Mouse (Mus musculus): ENCODE measurements around the gene Polr3h. TPM values are rescaled to one million over a fixed set of nuclear protein-coding genes. Genes with fewer than 3 reads are reported as not detected.

Polr3h gene
- total and polyA plus RNA-seq, 3 experiments = 40.5 to 224 (median 59.3) TPM

GRCm38 (mm10) chr15:81847861-81848260 lies 78.2 kb downstream of the Polr3h start:
- Histone ChIP-seq H3K9ac (ENCODE audit: insufficient read depth, low read depth) (no peak overlapping the region), H3K79me2 (replicated peaks; ENCODE audit: control insufficient read depth, extremely low read depth, insufficient read depth, poor library complexity, severe bottlenecking) (peaks cover 8% of the 10 kb centered on the region)

DNA sequence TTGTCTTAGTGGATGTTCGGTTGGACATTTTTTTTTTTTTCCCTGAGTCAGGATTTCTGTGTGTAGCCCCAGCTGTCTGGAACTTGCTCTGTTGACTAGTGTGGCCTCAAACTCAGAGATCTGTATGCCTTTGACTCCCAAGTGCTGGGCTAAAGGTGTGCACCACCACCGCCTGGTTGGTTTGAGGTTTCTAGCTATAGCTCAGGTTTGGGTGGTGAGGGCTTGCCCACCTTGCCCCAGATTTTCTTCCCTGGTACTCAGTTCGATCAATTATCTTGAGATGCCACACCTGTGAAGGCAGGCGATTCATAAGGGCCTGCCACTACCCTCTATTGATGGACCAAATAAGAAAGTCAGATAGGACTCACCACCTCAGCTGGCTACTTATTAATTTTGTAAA lies 78.9 kb downstream of the Polr3h start:
- peaks cover 37 to 56% of the 10 kb centered on the region in 2 experiments for H3K36me3 ChIP-seq (replicated peaks in 1 of 2; ENCODE audit: control insufficient read depth in 1 of 2, insufficient read depth in 1 of 2, low read length in 1 of 2)
- H3K4me3 ChIP-seq (replicated peaks in 1 of 3; ENCODE audit: low read depth in 2 of 3, low read length in 2 of 3, poor library complexity in 1 of 3) = no peak overlapping the region
- TF ChIP-seq JUN (IDR thresholded peaks at IDR 0.05; ENCODE audit: insufficient read depth, low read depth, low read length) (no peak), CTCF (conservative IDR thresholded peaks at IDR 0.05 in 1 of 2, IDR thresholded peaks at IDR 0.05 in 1 of 2; ENCODE audit: low read depth in 2 of 2, low read length in 2 of 2) (no peak)
- H3K9me3 ChIP-seq (replicated peaks; ENCODE audit: low read length) = no peaks in the 10 kb centered on the region
- DNase-seq (ENCODE audit: extremely low read depth) = no peak
- in situ Hi-C loops (cut with MboI; ENCODE audit: low pct_ligation_motif_present, low pct_unique_long_range_greater_than_20kb, low sequenced_read_pairs) = no loop called here
- no peak overlapping the region for H3K4me2 ChIP-seq (ENCODE audit: insufficient read depth, low read depth, poor library complexity, severe bottlenecking)
- H3K9ac ChIP-seq (ENCODE audit: insufficient read depth, low read depth) = no peak overlapping the region
- H3K79me2 ChIP-seq (replicated peaks; ENCODE audit: control insufficient read depth, extremely low read depth, insufficient read depth, poor library complexity, severe bottlenecking) = peaks cover 5% of the 10 kb centered on the region
- dilution Hi-C loops (cut with MboI; ENCODE audit: extremely low pct_ligation_motif_present, extremely low pct_unique_long_range_greater_than_20kb, low sequenced_read_pairs) = no loop called here
- H3K4me1 ChIP-seq (ENCODE audit: control insufficient read depth in 1 of 2, insufficient read depth in 2 of 2) = peaks cover 8 to 33% of the 10 kb centered on the region in 2 experiments
- no peak overlapping the region for H3K27ac ChIP-seq (ENCODE audit: insufficient read depth, low read depth)
- H3K27me3 ChIP-seq (replicated peaks) = no peaks in the 10 kb centered on the region

More at GRCm38 (mm10) chr15:81847861-81848260, 78.2 kb downstream of the Polr3h start:
- no peak overlapping the region for H3K4me2 ChIP-seq (ENCODE audit: insufficient read depth, low read depth, poor library complexity, severe bottlenecking)
- no peaks in the 10 kb centered on the region for H3K9me3 ChIP-seq (replicated peaks; ENCODE audit: low read length)
- dilution Hi-C loops (cut with MboI; ENCODE audit: extremely low pct_ligation_motif_present, extremely low pct_unique_long_range_greater_than_20kb, low sequenced_read_pairs) (no loop called here), in situ Hi-C loops (cut with MboI; ENCODE audit: low pct_ligation_motif_present, low pct_unique_long_range_greater_than_20kb, low sequenced_read_pairs) (no loop called here)
- H3K36me3 ChIP-seq (replicated peaks in 1 of 2; ENCODE audit: control insufficient read depth in 1 of 2, insufficient read depth in 1 of 2, low read length in 1 of 2) = peaks cover 43 to 63% of the 10 kb centered on the region in 2 experiments
- DNase-seq (ENCODE audit: extremely low read depth) = no peak
- H3K27ac ChIP-seq (ENCODE audit: insufficient read depth, low read depth) = no peak overlapping the region
- TF ChIP-seq ZMIZ1 (IDR thresholded peaks at IDR 0.05; ENCODE audit: low read depth, low read length) (no peak), ZKSCAN1 (IDR thresholded peaks at IDR 0.05; ENCODE audit: borderline replicate concordance, low read depth, low read length) (no peak), GABPA (IDR thresholded peaks at IDR 0.05; ENCODE audit: insufficient replicate concordance, low read depth, low read length) (no peak), CTCF (conservative IDR thresholded peaks at IDR 0.05 in 1 of 2, IDR thresholded peaks at IDR 0.05 in 1 of 2; ENCODE audit: low read depth in 2 of 2, low read length in 2 of 2) (no peak), USF2 (conservative IDR thresholded peaks at IDR 0.05; ENCODE audit: low read depth, low read length) (no peak), RAD21 (IDR thresholded peaks at IDR 0.05; ENCODE audit: low read depth, low read length) (no peak), ELF1 (IDR thresholded peaks at IDR 0.05; ENCODE audit: low read depth, low read length) (no peak), CHD1 (IDR thresholded peaks at IDR 0.05; ENCODE audit: low read depth, low read length) (no peak)
- peaks cover 8 to 39% of the 10 kb centered on the region in 2 experiments for H3K4me1 ChIP-seq (ENCODE audit: control insufficient read depth in 1 of 2, insufficient read depth in 2 of 2)
- H3K27me3 ChIP-seq (replicated peaks) = no peaks in the 10 kb centered on the region
- no peak overlapping the region for H3K4me3 ChIP-seq (replicated peaks in 1 of 3; ENCODE audit: low read depth in 2 of 3, low read length in 2 of 3, poor library complexity in 1 of 3)

- Histone ChIP-seq H3K36me3 (replicated peaks in 1 of 2; ENCODE audit: control insufficient read depth in 1 of 2, insufficient read depth in 1 of 2, low read length in 1 of 2) (peaks cover 34 to 52% of the 10 kb centered on the region in 2 experiments), H3K27ac (ENCODE audit: insufficient read depth, low read depth) (no peak overlapping the region), H3K4me1 (ENCODE audit: control insufficient read depth in 1 of 2, insufficient read depth in 2 of 2) (peaks cover 8 to 35% of the 10 kb centered on the region in 2 experiments), H3K4me2 (ENCODE audit: insufficient read depth, low read depth, poor library complexity, severe bottlenecking) (no peak overlapping the region), H3K9ac (ENCODE audit: insufficient read depth, low read depth) (no peak overlapping the region), H3K27me3 (replicated peaks) (no peaks in the 10 kb centered on the region), H3K79me2 (replicated peaks; ENCODE audit: control insufficient read depth, extremely low read depth, insufficient read depth, poor library complexity, severe bottlenecking) (peaks cover 5% of the 10 kb centered on the region), H3K4me3 (replicated peaks in 1 of 3; ENCODE audit: low read depth in 2 of 3, low read length in 2 of 3, poor library complexity in 1 of 3) (no peak overlapping the region), H3K9me3 (replicated peaks; ENCODE audit: low read length) (no peaks in the 10 kb centered on the region)
- in situ Hi-C loops (cut with MboI; ENCODE audit: low pct_ligation_motif_present, low pct_unique_long_range_greater_than_20kb, low sequenced_read_pairs) (no loop called here), dilution Hi-C loops (cut with MboI; ENCODE audit: extremely low pct_ligation_motif_present, extremely low pct_unique_long_range_greater_than_20kb, low sequenced_read_pairs) (no loop called here)
- DNase-seq (ENCODE audit: extremely low read depth) = no peak
- TF ChIP-seq UBTF (IDR thresholded peaks at IDR 0.05; ENCODE audit: low read depth, low read length) = no peak
- no peak for TF ChIP-seq EP300 (IDR thresholded peaks at IDR 0.05; ENCODE audit: low read length)
- no peak for TF ChIP-seq MEF2A (IDR thresholded peaks at IDR 0.05; ENCODE audit: borderline replicate concordance, low read depth, low read length)
- TF ChIP-seq CTCF (conservative IDR thresholded peaks at IDR 0.05 in 1 of 2, IDR thresholded peaks at IDR 0.05 in 1 of 2; ENCODE audit: low read depth in 2 of 2, low read length in 2 of 2) = no peak
- no peak for TF ChIP-seq ZC3H11A (IDR thresholded peaks at IDR 0.05; ENCODE audit: low read depth, low read length)
- no peak for TF ChIP-seq PAX5 (IDR thresholded peaks at IDR 0.05; ENCODE audit: low read length)
- no peak for TF ChIP-seq MYC (IDR thresholded peaks at IDR 0.05; ENCODE audit: low read depth, low read length)
- TF ChIP-seq GABPA (IDR thresholded peaks at IDR 0.05; ENCODE audit: insufficient replicate concordance, low read depth, low read length) = no peak
- no peak for TF ChIP-seq USF2 (conservative IDR thresholded peaks at IDR 0.05; ENCODE audit: low read depth, low read length)
- no peak for TF ChIP-seq MAFK (IDR thresholded peaks at IDR 0.05; ENCODE audit: insufficient replicate concordance, low read length)
Measured at GRCm38 (mm10) chr15:81846755-81847154, 79.3 kb downstream of the Polr3h start.

Data from CH12.LX (cell line).